Mouse (Mus musculus) stomach, postnatal 0 days (tissue): ENCODE data around the gene Dydc1.

Experiments
- CTCF ChIP-seq: IDR thresholded peaks from 2 replicates; pipeline ENCODE4 v1.5.1; 2016; ENCODE audit warnings: antibody characterized with exemption, low read depth, mild to moderate bottlenecking, moderate library complexity
- EP300 ChIP-seq: optimal IDR thresholded peaks from 2 replicates; pipeline ENCODE3; 2016; ENCODE audit warnings: antibody characterized with exemption

DNA sequence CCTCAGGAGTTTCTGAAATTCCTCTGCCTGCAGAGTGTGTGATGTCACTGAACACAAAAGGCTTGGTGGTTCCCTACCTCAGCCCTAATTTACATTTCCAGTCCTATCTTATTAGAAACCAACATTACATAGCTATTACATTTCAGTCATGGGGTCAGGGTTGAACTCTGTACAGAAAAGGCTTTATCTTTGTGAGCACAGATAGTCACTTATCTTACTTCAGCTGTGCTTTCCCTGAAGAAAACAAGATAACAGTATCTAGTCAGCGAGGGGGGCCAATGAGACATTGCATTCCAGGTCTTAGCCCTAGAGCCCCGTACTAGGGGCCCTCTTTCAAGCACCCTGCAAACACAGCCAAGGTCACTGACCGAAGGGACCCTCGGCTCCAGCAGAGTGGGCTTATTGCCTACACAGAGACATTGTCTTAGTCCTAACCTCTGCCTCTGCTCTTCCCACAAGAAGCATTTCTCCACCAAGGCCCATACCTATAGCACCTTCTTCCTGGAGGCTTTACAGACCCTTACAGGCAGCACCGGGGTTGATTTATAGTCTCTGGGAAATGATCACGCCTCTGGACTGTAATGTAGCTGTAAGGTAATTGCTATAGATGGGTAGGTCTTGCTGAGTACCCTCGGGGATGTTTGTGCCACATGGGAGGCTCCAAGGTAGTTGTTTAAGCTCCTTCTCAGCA, 47.0 kb upstream of the Dydc1 start:
- TF ChIP-seq EP300 (no peak), CTCF (no peak)
